Mouse (Mus musculus) forebrain, embryonic 15.5 days (tissue): Measurements from ENCODE around the gene Utf1. TPM values are rescaled to one million over a fixed set of nuclear protein-coding genes. Genes with fewer than 3 reads are reported as not detected.

ENCODE experiments used
- ATAC-seq: fragments of 200-750 bp; cut with Nextera tagmentation; replicated peaks from 2 replicates; pipeline ENCODE4 v1.8.0; 2017; ENCODE audit warnings: mild to moderate bottlenecking, moderate TSS enrichment, moderate library complexity
- H3K27ac ChIP-seq: fragments of 300-500 bp; sonication (generic); replicated peaks from 2 replicates; pipeline ENCODE4 v1.5.1; 2015; ENCODE audit warnings: mild to moderate bottlenecking, inconsistent platforms
- H3K27me3 ChIP-seq: fragments of 300-500 bp; sonication (generic); 2 replicates; pipeline ENCODE4 v1.6.1; 2015; ENCODE audit warnings: inconsistent platforms
- H3K36me3 ChIP-seq: fragments of 300-500 bp; sonication (generic); 2 replicates; pipeline ENCODE4 v1.6.1; 2015; ENCODE audit warnings: mild to moderate bottlenecking, inconsistent platforms
- H3K4me1 ChIP-seq: fragments of 300-500 bp; sonication (generic); 2 replicates; pipeline ENCODE4 v1.6.1; 2015; ENCODE audit warnings: inconsistent platforms
- H3K4me2 ChIP-seq: fragments of 300-500 bp; sonication (generic); replicated peaks from 2 replicates; pipeline ENCODE4 v1.6.1; 2015; ENCODE audit warnings: mild to moderate bottlenecking, inconsistent platforms
- H3K4me3 ChIP-seq: fragments of 300-500 bp; sonication (generic); 2 replicates; pipeline ENCODE4 v1.5.1; 2015; ENCODE audit warnings: mild to moderate bottlenecking, inconsistent platforms
- H3K9ac ChIP-seq: fragments of 300-500 bp; sonication (generic); replicated peaks from 2 replicates; pipeline ENCODE4 v1.6.1; 2015; ENCODE audit warnings: mild to moderate bottlenecking, inconsistent platforms
- H3K9me3 ChIP-seq: fragments of 300-500 bp; sonication (generic); 2 replicates; pipeline ENCODE4 v1.6.1; 2016; ENCODE audit warnings: inconsistent platforms
- WGBS: fragments of 180-500 bp; shearing (Covaris S2); methylation state at CpG from one replicate; pipeline ENCODE4 v1.1.7; 2015; ENCODE audit warnings: mixed read lengths; 5-methylcytosine and 5-hydroxymethylcytosine counted together
- polyA plus RNA-seq: library from polyadenylated mRNA; unstranded; fragments of >200 nt; fragmentation: Nextera tagmentation; extraction: Ambion mirVana; gene quantifications from 2 replicates; pipeline ENCODE4 v1.2.1, GENCODE M21; 2015

The Utf1 gene
- polyA plus RNA-seq, 1 experiment from 2014 or later, result not detected

DNA sequence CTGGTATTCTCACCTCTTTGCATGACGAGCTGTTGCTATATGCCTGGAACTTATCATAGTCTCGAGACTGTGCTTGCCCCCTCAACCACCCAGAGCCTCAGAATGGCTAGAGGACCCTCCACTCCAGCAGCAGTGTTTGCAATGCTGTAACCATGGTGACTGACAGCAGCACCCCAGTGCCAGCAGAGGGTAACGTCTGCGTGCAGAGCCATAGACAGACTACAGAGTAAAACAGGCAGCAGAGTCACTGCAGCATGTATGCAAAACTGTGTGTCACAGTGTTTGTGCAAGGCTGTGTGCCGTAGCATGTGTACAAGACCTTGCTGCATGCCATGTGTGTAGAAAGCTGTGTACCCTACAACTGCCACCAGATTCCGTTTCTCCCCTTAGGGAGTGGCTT, 34.1 kb upstream of the Utf1 start:
- no peaks in the 10 kb centered on the region for H3K36me3 ChIP-seq
- peaks cover 27% of the 10 kb centered on the region for H3K4me1 ChIP-seq
- no peaks in the 10 kb centered on the region for H3K9me3 ChIP-seq
- peaks cover 18% of the 10 kb centered on the region for H3K27me3 ChIP-seq
- 0 out of 2 replicates have a peak overlapping the region, but pooled peaks have one; percentile 25 for H3K27ac ChIP-seq
- H3K9ac ChIP-seq, result no peak overlapping the region
- no peak overlapping the region for H3K4me3 ChIP-seq
- peak; percentile 63 for ATAC-seq
- 26% methylated on average over 6 of the region's 6 CpGs for WGBS
- H3K4me2 ChIP-seq, result no peak overlapping the region

GRCm38 (mm10) chr7:139910204-139910835, 33.3 kb upstream of the Utf1 start:
- H3K4me3 ChIP-seq, result no peak overlapping the region
- no peaks in the 10 kb centered on the region for H3K36me3 ChIP-seq
- H3K27ac ChIP-seq, result no peak overlapping the region
- 58% methylated on average over 11 of the region's 11 CpGs for WGBS
- ATAC-seq, result no peak
- no peak overlapping the region for H3K9ac ChIP-seq
- H3K9me3 ChIP-seq, result no peaks in the 10 kb centered on the region
- no peak overlapping the region for H3K4me2 ChIP-seq
- H3K4me1 ChIP-seq, result peaks cover 28% of the 10 kb centered on the region
- peaks cover 20% of the 10 kb centered on the region for H3K27me3 ChIP-seq

GRCm38 (mm10) chr7:139914141-139915047, 29.2 kb upstream of the Utf1 start:
- 9% methylated on average over 29 of the region's 29 CpGs for WGBS
- peak overlapping the region; percentile 28 for H3K4me3 ChIP-seq
- H3K4me1 ChIP-seq, result peaks cover 18% of the 10 kb centered on the region
- H3K27me3 ChIP-seq, result peaks cover 23% of the 10 kb centered on the region
- H3K4me2 ChIP-seq, result peak overlapping the region; percentile 36
- peak; percentile 31; the same call in 1 of the 2 replicates for ATAC-seq
- H3K36me3 ChIP-seq, result no peaks in the 10 kb centered on the region
- no peak overlapping the region for H3K27ac ChIP-seq
- no peak overlapping the region for H3K9ac ChIP-seq
- H3K9me3 ChIP-seq, result no peaks in the 10 kb centered on the region

- Histone ChIP-seq H3K4me2 (0 out of 2 replicates have a peak overlapping the region, but pooled peaks have one; percentile 1), H3K9me3 (no peaks in the 10 kb centered on the region), H3K27ac (no peak overlapping the region), H3K4me3 (no peak overlapping the region), H3K4me1 (peaks cover 9% of the 10 kb centered on the region), H3K27me3 (peaks cover 23% of the 10 kb centered on the region), H3K9ac (no peak overlapping the region), H3K36me3 (no peaks in the 10 kb centered on the region)
- 6% methylated on average over 14 of the region's 14 CpGs for WGBS
- ATAC-seq, result no peak
Observed at GRCm38 (mm10) chr7:139915646-139916257, 27.8 kb upstream of the Utf1 start.

GRCm38 (mm10) chr7:139916345-139916744, 27.2 kb upstream of the Utf1 start:
- H3K36me3 ChIP-seq, result no peaks in the 10 kb centered on the region
- WGBS, result 0% methylated on average over 1 of the region's 1 CpGs
- H3K27ac ChIP-seq, result no peak overlapping the region
- peaks cover 9% of the 10 kb centered on the region for H3K4me1 ChIP-seq
- no peak overlapping the region for H3K4me3 ChIP-seq
- H3K9me3 ChIP-seq, result no peaks in the 10 kb centered on the region
- peaks cover 23% of the 10 kb centered on the region for H3K27me3 ChIP-seq
- H3K9ac ChIP-seq, result no peak overlapping the region
- ATAC-seq, result no peak
- H3K4me2 ChIP-seq, result no peak overlapping the region

GRCm38 (mm10) chr7:139918262-139918661, 25.3 kb upstream of the Utf1 start:
- Histone ChIP-seq H3K4me3 (no peak overlapping the region), H3K9me3 (no peaks in the 10 kb centered on the region), H3K9ac (no peak overlapping the region), H3K27ac (no peak overlapping the region), H3K4me1 (peaks cover 9% of the 10 kb centered on the region), H3K27me3 (peaks cover 15% of the 10 kb centered on the region), H3K36me3 (no peaks in the 10 kb centered on the region), H3K4me2 (no peak overlapping the region)
- no peak for ATAC-seq
- 65% methylated on average over 4 of the region's 4 CpGs for WGBS

DNA sequence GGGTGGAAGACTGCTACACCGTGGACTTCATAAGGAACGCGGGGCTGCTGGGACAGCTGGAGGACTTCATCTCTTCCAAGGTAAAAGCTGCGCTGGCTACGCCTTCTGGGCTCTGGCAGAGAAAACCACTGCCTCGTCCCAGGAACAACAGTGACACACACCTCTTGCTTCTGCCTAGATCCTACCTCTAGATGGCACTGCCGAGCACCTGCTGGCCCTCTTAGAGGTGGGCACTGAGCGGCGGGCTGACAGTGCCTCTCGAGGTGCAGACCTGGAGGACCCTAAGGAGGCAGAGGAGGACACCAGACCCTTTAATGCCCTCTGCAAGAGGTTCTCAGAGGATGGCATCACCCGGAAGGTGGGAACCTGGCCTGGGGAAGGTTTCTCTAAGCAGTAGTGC, 12.9 kb upstream of the Utf1 start:
- H3K4me1 ChIP-seq, result no peaks in the 10 kb centered on the region
- WGBS, result 15% methylated on average over 11 of the region's 11 CpGs
- H3K4me2 ChIP-seq, result no peak overlapping the region
- 0 out of 2 replicates have a peak, but pooled peaks have one; percentile 41 for ATAC-seq
- H3K27ac ChIP-seq, result no peak overlapping the region
- no peaks in the 10 kb centered on the region for H3K27me3 ChIP-seq
- no peak overlapping the region for H3K9ac ChIP-seq
- no peaks in the 10 kb centered on the region for H3K36me3 ChIP-seq
- no peak overlapping the region for H3K4me3 ChIP-seq
- H3K9me3 ChIP-seq, result no peaks in the 10 kb centered on the region

- Histone ChIP-seq H3K9me3 (no peaks in the 10 kb centered on the region), H3K4me1 (no peaks in the 10 kb centered on the region), H3K4me2 (no peak overlapping the region), H3K27me3 (0 out of 2 replicates have a peak, but pooled peaks cover 5% of the 10 kb centered on the region), H3K4me3 (no peak overlapping the region), H3K9ac (no peak overlapping the region), H3K27ac (no peak overlapping the region), H3K36me3 (no peaks in the 10 kb centered on the region)
- WGBS, result 89% methylated on average over 10 of the region's 10 CpGs
- no peak for ATAC-seq
Observed at GRCm38 (mm10) chr7:139936705-139937104, 6.9 kb upstream of the Utf1 start.

- Histone ChIP-seq H3K4me2 (no peak overlapping the region), H3K9ac (no peak overlapping the region), H3K36me3 (no peaks in the 10 kb centered on the region), H3K9me3 (no peaks in the 10 kb centered on the region), H3K27me3 (peaks cover 10% of the 10 kb centered on the region; the same call in 1 of the 2 replicates), H3K4me1 (no peaks in the 10 kb centered on the region), H3K4me3 (no peak overlapping the region), H3K27ac (no peak overlapping the region)
- ATAC-seq, result no peak
- 81% methylated on average over 3 of the region's 3 CpGs for WGBS
Observed at GRCm38 (mm10) chr7:139937138-139937537, 6.5 kb upstream of the Utf1 start.

- Histone ChIP-seq H3K4me2 (no peak overlapping the region), H3K4me1 (no peaks in the 10 kb centered on the region), H3K9me3 (no peaks in the 10 kb centered on the region), H3K4me3 (no peak overlapping the region), H3K36me3 (no peaks in the 10 kb centered on the region), H3K27me3 (peaks cover 17% of the 10 kb centered on the region), H3K9ac (no peak overlapping the region), H3K27ac (no peak overlapping the region)
- WGBS, result 68% methylated on average over 5 of the region's 5 CpGs
- ATAC-seq, result no peak
Observed at GRCm38 (mm10) chr7:139937810-139938209, 5.8 kb upstream of the Utf1 start.

DNA sequence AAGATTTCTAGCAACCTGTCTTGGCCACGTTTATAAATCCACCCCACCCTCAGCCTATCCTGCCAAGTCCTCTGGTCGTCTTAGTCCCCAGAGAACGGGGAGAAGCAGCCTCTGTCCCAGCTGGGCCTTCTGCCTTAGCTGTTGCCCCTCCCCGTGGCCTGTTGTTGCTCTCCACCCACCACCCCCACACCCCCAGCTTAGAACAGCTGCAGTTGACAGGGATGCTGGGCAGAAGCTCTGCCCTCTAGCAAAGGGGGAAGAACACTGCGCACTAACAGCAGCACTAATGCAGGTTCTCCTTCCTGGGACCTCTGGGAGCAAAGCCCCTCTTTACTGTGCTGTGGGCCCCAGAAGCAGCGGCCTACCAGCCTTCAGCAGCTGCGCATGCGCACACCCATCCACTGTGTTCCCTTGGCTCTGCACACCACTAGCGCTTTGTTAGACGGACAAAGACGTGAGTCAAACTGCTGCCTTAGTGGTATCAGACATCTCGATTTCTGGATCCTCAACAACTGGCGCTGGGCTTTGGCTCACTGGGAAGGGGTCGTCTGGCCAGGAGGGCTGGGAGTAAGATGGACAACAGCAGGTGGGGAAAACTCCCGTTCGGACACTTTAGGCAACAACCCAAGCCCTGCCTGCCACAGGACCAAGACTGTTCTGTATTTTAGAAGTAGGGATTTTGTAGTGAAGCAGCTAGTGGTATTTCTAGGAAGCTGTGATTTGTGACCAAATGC, 2.9 kb upstream of the Utf1 start:
- Histone ChIP-seq H3K4me1 (peaks cover 13% of the 10 kb centered on the region), H3K9me3 (no peaks in the 10 kb centered on the region), H3K4me3 (no peak overlapping the region), H3K9ac (no peak overlapping the region), H3K27ac (no peak overlapping the region), H3K36me3 (no peaks in the 10 kb centered on the region), H3K27me3 (peaks cover 44% of the 10 kb centered on the region), H3K4me2 (no peak overlapping the region)
- WGBS, result 66% methylated on average over 16 of the region's 16 CpGs
- ATAC-seq, result no peak
